Mouse (Mus musculus) T-helper 17 cell (primary cell): ENCODE data around the gene Dusp14.

Experiments
- in situ Hi-C, 2 experiments: fragments of 300-600 bp; cut with MboI, MseI; formaldehyde crosslinking; loops; 1 replicate in 1 of 2; 2 replicates in 1 of 2; pipeline ENCODE4 v1.15.1; 2025; ENCODE audit warnings: high pct_unique_total_duplicates in 2 of 2

Gene Dusp14

DNA sequence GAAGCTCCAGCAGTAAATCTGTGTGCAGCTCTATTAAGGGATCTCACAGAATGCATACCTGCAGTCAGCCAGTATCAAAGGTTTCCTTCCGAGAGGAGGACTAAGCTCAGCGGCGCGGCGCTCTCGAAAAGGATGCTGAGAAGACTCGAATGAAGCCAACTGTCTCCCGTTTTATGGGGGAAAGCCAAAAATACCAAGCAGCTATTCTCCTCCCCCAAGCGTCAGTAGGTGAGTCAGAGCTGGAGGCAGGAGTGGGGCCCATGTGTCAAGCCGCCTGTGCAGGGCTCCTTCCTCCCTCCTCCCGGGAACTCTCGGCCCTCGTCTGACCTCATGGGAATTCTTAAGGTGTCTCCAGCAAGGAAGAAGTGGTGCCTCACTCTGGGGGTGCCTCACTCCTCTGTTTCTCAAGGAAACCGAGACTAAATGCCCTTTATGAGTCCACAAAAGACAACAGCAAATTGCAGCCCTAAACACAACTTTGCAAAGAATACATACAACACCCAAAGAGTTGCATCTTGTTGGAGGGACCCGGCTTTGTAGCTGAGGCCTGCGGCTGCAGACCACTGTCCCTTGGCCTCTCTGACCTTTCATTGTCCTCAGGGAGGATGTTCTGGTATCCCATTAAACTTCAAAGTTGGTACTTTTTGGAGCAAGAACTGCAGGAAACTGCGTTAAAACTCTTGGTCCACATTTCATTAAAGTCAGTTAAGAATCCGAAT, 2.0 kb downstream of the Dusp14 start:
- in situ Hi-C loops, result no loop called here

DNA sequence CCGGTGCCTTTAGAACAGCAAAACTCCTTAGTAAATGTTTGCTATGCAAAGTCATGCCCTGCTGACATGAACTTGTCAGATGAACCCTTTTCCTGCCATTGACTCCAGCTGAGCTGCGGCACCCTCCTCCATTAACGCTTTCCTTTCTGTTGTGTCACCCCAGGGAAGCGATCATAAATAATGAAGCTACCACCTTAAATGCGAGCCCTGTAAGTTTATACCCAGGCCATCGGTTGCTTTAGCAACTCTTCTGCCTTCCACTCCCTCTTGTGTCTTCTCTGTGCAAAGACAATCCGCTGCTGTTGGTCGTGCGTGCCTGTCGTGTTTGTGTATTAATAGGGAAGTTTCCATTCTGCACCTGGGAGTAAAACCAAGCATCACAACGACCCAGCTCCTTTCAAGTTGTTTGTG, 3.0 kb downstream of the Dusp14 start:
- in situ Hi-C loops, result no loop called here

DNA sequence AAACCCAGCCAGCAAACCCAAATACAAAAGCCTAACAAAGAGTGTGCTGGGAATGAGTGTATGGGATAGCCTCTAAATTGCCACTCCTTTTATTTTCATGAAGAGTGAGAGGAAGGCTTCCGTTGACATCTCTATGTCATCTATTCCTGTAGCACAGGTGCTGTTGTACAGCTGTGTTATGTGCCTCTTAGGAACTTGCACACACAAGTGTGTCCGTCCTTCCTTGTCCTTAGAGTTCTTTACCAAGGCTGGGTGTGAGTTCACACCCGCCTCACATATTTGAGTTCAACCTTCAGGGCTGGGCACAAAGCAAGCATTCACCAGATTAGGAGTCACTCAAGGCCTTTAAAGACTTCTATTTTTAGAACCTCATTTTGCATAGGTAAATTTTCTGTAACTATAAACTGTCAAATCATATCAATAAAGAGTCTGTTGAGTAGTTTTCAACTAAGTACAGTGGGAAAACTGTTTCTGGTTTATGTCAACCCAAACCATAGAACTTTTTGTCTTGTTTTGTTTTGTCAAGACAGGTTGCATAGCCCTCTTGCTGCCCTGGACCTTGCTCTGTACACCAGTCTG, 5.3 kb downstream of the Dusp14 start:
- in situ Hi-C loops, result no loop called here

DNA sequence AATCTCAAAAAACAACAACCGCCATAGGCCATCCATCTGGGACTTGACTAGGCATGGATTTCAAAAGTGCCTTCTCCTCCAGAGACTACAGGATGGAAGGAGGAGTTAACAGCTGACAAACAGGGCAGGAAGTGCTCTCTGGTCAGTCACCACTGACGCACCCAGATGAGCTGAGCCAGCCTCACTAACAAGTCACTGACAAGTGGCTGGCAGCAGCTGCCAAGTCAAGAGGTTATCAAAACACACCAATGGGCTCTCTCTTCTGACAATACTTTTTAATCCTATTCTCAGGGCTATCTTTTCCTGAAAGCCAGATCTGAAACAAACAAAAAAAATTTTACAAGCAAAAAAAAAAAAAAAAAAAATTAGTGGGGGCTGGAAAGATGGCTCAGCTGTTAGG, 6.3 kb downstream of the Dusp14 start:
- in situ Hi-C loops, result no loop called here

DNA sequence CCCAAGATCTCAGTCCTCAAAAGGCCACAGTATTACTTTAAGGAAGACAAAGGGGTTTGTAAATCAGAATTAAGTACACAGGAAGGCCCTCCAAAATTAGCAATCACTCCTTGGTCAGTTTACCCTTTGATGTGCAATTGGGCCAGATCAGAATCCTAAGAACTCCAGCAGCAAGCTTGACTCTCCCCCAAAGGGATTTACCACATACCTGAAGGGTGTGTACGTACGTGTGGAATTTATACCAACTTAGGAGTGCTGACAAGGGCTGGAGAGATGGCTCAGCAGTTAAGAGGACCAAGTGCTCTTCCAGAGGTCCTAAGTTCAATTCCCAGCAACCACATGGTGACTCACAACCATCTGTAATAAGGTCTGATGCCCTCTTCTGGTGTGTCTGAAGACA, 7.2 kb downstream of the Dusp14 start:
- in situ Hi-C loops, result no loop called here

DNA sequence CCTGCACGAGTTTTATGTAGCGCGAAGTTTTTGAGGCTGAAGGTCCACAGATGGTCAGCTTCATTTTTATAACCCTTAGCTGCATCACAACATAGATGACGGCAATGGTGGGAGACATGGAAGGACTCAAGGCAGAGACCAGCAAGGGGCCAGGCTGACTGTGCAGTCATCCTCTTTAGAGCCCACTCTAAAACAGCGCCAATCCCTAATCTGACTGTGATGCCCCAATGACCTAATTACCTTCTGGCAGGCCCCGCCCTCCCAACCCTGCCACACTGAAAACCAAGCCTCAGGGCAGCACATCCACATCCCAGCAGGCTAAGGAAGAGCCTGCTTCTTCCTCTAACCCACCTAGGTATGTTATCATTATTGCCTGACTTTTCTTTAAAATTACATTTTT, 8.4 kb downstream of the Dusp14 start:
- in situ Hi-C loops, result no loop called here

DNA sequence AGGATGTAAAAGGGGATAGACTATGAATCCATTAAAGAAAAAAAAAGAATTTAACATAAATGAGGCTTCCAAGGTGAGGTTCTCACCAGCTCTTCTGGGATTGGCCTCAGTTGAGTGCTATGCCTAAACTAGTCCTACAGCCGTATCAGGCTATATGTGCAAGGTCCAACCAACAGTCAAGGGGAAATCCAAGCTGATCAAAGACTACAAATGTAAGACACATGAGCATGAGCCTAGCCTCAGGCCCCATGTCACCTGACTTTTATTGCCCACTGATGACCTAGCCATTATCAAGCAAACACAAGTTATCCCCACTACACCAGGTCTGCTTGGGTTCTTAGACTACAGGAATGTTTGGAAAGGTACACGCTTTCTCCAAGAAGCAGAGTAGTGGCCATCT, 9.3 kb downstream of the Dusp14 start:
- in situ Hi-C loops, result no loop called here

DNA sequence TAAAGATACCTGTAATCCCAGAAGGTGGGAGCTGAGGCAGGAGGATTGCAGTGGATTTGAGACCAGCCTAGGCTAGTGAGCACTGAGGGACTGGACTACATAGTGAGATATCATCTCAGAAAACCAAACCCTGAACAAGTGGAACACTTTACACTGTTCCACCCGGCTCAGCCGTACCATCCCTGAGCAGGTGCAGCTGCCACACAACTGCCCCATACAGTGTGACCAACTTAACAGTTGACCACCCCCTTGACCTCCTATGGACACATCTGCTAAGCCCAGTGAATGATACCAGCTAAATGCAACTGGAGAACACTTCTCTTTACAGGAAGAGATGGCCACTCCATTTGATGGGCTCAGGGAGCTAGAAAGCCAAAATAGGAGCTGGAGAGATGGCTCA, 11.6 kb downstream of the Dusp14 start:
- in situ Hi-C loops, result no loop called here

DNA sequence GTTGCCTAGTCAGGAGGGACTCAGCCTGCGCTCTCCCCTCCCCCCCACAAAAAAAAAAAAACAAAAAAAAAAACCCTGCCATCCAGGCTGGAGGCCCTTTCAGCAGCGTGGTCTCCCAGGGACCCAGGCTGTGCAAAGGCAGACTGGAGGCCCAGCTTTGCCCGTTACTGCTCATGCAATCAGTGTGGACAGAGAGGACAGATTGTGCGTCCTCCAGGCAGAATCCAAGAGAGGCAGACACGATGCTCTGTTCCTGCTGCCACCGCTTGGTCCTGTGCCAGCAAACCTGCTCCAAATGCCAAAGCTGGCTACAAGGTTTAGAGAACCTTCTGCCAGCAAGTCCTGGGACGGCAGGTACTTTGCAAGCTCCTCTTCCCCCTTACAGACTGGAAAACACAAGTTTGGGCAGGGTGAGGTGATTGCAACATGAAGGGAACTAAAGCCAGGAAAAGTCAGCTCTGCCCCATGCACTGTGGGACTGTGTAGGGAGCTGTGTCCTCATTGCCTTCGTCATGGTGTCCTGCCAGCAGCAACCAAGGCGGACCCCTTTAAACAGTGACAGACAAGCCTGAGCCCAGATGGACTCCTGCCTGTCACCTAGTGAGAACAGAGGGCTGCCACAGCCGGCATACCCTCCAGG, 15.4 kb downstream of the Dusp14 start:
- in situ Hi-C loops, result no loop called here

DNA sequence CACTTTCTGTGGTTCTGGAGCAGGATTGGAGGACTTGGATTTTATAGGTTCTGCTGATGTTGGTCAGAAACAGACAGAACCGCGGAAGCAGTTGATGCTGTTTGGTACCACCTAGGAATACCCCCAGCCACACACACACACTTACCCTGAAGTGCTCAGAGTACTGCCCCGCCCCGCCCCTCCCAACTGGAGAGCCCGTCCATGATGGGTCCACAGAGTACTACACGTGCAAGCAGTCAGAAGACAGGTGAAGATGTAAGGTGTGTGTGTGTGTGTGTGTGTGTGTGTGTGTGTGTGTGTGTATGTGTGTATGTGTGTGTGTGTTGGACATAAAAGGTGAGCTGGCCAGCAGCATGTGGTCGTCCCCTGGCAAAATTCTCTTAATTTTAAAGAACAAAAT, 16.0 kb downstream of the Dusp14 start:
- in situ Hi-C loops, result no loop called here

DNA sequence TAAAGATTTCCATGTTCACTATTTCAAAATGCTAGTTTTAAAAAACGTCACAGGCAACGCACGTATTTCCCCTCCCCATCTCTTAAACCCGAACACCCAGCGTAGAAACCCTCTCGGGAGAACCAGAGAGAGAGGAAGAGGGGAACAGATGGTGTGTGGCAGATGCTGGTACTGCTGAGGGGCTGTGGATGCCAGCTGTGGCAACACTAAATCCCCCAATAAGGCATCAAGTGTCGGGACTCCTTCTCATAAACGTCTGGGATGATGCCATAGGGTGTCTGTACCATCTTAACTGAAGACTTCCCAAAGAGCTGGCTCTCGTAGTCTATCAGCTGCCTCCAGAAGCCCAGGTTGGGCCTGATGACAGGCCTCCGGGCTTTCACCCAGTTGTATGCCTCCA, 20.6 kb downstream of the Dusp14 start:
- in situ Hi-C loops, result no loop called here

DNA sequence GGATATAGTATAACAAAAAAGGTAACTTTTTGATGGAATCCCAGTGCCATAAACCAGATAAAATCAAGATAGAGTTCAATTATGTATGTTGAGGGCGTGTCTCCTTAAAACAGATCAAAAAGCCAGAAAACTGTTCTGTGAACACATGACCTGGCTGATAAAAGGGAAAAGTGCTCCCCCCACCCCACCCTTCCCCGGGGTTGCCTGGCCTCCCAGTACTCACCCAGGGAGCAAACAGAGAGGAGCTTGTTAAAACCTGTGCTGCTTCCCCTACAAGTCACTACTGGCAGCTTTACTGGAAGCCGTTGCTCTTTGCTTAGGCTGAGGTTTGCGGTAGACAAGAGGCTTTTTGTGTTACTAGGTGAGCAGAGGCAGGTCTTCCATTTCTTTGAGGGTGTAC, 21.8 kb downstream of the Dusp14 start:
- in situ Hi-C loops, result no loop called here

DNA sequence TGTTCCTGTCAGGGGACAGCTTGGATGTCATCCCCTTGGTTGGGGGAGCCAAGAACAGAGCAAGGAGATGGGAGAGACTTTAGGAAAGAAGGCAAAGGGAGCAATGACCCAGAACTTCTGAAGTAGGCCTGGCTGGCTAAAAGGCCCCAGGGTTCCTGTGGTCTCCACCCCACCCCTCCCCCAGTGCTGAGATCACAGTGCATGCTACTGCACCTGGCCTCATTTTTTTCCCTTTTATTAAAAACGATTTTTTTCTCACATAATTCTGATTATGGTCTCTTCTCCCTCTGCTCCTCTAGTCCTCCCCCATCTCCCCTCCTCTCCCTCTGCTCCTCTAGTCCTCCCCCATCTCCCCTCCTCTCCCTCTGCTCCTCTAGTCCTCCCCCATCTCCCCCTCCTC, 24.1 kb downstream of the Dusp14 start:
- in situ Hi-C loops, result no loop called here

DNA sequence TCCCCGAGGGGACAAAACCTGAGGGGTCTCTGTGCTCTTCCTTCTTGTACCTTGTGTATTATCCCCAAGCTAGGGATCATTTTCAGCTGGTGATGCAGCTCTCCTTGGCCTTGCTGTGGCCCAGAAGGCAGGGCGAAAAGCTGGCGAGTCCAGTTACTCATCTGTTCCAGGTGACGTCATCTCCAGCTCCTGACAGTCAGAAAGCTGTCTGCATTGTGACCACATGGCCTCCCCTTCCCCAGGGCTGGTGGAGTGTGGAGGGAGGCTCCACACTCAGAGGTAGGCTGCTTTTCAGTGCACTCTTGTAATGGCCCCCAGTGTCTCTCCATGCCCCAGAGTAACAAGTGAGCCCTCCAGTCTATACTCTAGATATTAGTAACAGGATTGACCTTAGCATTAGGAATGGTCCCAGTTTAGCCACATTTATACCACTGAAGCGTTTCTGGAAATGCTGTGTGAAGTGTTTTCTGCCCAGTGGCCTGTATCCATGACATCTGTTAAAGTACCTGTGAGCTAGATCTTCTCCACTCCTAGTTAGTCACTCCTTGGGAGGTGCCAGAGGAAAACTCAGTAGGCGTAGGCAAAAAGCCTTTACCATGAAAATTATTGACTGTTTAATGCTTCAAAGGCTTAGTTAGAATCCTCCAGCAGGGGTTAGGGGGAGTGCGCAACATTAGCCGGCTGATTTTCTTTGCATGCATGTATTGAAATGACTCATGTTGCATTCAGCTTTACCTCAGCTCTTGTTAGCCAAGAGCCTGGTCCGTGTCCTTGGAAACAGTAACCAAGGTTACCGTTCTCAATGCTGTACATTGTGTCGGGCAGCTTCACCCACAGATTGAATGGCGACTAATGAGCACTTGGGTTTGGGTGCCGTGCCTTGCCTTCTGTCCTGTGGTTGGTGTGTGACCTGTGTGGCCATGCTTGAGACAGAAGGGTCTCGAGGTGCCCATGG, 26.0 kb downstream of the Dusp14 start:
- in situ Hi-C loops, result no loop called here

DNA sequence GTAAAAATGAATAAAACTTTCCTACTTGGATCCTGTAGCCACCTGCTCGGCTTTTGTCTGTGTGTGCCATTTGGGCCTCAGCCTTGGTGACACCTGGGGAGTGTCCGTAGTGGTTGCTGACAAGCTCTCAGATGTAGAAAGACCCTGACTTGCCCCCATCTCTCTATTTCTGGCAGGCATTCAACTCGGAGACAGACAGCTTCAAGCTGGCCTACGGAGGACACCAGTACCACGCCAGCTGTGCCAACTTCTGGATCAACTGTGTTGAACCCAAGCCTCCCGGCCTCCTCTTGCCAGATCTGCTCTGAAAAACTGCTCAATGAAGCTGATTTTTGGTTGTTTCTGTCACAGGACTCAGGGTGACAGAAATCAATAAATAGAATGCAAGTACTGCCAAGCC, 28.4 kb downstream of the Dusp14 start:
- in situ Hi-C loops, result no loop called here

DNA sequence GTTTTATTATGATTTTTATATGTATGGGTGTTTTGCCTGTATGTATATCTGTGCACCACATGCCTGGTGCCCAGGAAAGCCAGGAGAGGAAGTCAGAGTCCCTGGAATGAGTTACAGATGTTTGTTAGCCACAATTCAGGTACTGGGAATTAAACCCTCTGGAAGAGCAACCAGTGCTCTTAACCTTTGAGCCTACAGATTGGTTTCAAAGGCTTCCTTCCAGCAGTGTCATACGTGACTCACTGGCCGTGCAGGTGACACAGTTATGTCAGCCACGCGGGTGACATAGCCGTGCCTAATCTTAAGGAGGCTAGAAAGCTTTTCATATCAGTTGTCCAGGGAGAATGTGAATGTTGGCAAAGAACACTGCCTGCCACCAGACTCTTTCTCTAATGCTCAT, 35.4 kb downstream of the Dusp14 start:
- in situ Hi-C loops, result loop anchor here in 1 of 2 experiments (10.0 kb wide), 1 partner anchor 219 kb away; no protein-coding TSS in a partner anchor

DNA sequence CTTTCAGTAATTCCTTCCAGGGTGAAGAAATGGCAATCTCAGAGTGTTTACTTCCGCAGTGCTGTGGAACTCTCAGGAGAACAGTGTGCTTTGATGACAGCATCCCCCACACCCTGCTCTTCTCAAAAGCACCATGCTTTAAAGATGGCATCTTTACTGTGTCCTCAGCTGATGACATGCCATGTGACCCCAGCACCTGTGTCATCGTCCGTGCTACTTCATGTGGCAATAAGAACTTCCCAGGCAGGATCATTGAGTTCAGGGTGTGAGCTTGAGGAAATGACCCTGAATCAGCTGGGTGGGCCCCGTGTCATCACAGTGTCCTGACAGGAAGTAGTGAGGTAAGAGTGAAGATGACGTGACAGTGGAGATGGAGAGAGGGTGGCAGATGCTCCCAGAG, 36.5 kb downstream of the Dusp14 start:
- in situ Hi-C loops, result loop anchor here in 1 of 2 experiments (10.0 kb wide), 1 partner anchor 218 kb away; no protein-coding TSS in a partner anchor

DNA sequence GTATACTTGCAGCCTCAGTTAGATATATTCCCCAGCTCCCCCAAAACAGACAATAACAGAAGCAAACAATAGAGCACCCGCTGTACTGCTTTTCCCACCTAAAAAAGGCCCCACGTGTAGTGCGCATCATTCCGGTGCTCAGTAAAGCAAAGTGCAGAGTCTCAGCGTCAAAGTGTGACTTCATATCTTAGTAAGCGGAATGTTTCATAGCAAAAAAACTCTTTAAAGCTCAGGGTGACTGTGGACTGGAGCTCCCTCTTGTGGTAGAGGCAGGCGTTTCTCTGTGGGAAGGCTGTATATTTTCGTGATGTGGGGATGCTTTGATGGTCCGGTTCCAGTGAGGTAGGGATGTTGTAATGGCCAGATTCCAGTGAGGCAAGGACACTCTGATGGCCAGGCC, 37.1 kb downstream of the Dusp14 start:
- in situ Hi-C loops, result loop anchor here in 1 of 2 experiments (10.0 kb wide), 1 partner anchor 217 kb away; no protein-coding TSS in a partner anchor

DNA sequence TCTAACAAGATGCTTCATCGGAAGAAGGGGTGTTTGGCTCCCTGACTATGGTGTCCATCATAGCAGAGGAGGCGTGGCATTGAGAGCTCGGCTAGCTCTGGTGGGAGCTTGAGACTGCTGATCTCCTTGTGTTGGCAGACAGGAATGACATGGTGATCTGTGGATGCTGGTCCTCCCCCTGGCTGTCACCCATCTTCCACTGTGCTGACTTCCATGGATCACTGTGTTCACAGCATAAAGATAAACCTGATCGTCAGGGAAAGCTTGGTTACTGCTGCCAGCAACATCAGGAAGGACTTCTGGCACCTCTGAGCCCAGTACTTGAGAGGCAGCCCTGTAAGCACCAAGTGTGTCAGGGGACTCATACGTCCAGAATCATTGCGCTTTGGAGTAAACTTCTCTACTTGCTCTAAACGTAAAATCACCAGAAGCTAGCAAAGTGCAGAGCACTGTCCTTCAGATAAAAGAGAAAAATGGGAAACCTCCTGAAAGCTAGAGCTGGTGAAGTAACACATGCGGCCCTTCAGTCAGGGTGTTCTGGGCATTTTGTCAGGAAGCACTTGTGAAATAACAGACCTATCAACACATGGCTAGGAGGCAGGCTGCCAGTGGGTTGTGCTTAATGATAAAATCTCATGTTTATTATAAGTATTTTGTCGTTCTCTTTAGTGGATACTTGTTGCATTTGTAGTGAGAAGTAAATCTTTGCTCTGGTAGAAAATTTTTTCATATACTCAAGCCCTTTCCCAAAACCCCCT, 40.6 kb downstream of the Dusp14 start:
- in situ Hi-C loops, result no loop called here

DNA sequence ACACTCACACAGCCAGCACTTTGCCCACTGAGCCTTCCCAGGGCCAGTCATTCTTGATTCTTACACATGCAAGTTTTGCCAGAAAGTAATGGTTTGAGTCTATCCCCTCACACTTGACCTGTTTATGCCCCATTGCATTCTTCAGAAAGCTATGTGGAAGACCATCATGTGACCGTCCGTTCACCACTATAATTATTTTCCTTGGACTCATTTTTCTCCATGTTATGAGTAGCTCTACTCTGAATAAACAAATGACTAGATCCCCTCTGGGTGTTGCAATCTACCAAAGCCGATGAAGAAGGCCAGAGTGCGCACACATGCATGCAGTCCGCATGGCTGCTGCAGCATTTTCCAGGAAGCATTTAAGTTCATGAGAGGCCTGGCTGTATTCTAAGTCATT, 41.8 kb downstream of the Dusp14 start:
- in situ Hi-C loops, result no loop called here
